Mouse (Mus musculus) lung, postnatal 25 days (tissue): ENCODE results near the gene Tmem237.
A peak's percentile ranks its signal among the peaks of the same experiment; 100 is the strongest.

Experiments
- DNase-seq: peaks from one replicate; pipeline ENCODE4 v3.0.0; 2022; ENCODE audit warnings: low spot score

Tmem237 gene

DNA sequence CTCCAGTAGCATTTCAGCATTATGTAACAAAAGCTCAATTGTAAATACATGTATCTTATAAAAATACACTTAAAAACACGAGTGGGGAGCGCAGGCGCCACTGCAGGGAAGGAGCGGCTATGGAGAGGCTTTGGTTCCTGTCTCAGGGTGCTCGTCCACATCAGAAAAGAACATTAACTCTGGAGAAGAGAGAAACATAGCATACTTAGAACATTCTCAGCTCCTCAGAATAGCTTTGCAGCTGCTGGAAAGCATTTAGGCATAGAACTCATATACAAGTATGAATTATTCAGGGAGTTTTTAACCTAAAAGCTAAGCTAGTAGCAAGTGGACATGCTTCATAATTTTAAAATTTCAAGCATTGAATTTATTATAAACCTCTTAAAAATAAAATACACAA, 19.2 kb downstream of the Tmem237 start:
- DNase-seq, result no peak

DNA sequence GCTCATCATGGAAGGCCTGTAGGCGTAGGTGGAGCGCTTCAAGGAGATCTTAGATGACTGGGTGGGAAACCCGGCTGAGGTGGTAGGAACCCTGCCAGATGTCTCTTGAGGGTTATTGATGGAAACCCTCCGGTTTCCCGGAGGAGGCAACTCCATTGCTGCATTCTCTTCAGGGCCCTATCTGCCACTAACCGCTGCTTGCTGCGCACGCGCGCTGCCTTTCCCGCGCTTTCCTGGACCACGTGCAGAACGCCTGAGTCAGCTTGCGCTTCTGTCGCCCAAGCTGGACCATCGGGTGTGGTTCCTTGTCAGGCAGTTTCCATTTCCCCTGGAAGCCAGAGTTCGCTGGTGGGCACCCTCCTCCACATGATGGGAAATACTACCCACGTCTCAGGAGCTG, 25.5 kb downstream of the Tmem237 start, which contains the start of gene C2cd6:
Gene C2cd6 (minus strand): TSS at position 196 of the 400 bp plus-strand sequence.
- DNase-seq, result no peak

DNA sequence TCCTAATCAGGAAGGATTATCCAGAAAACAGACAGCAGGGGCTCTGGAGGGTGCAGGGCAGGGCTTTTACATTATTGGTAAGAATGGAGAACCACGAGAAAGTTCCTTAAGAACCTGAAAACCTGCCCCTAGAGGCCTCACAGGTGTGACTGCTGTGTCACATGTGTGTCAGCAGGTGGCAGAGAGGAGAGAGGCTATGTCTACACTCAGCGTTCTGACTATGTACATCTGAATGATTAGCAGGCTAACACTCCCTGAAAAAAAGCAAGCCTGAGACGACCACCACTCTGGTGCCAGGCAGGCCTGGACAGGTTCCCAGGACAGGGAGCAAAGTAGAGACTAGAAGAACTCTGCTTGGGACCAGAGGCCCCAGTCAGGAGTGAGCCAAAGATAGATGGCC, 49.3 kb downstream of the Tmem237 start:
- peak; percentile 17 for DNase-seq

DNA sequence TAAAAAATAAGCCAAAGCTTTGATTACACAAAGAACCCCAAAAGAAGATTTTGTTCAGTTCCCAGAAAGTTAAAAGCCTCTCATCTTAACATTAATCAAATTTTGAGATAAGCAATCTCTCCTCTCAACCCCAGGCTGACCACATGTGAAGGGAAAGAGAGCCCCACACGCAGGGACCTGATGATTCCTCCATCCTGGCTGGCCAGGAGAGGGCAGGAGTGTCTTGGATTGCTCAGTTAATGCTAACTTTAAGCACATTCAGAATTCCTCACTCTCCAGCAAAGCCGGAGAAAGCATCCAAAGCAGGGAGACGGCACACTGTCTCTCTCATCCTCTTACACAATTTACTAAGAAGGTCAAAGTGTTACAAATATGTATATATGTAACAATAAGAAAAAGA, 52.2 kb downstream of the Tmem237 start:
- DNase-seq, result peak; percentile 8

DNA sequence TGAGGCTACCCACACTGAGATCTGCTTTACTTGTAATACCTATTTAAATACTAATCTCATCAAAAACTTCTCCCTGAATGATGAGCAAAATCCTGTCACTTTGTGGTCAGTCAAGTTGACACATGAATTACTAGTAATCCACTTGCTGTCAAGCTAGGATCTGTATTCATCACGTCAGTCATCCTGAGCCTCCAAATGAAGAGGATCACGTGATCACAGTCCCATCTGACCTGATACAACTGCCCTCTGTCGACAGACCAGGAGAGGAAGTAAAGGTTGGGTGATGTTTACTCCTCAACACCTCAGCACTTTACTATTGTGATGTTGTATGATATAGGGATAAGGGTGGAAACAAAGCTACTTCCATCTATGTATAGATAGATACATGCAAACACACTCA, 56.5 kb downstream of the Tmem237 start:
- DNase-seq, result no peak

DNA sequence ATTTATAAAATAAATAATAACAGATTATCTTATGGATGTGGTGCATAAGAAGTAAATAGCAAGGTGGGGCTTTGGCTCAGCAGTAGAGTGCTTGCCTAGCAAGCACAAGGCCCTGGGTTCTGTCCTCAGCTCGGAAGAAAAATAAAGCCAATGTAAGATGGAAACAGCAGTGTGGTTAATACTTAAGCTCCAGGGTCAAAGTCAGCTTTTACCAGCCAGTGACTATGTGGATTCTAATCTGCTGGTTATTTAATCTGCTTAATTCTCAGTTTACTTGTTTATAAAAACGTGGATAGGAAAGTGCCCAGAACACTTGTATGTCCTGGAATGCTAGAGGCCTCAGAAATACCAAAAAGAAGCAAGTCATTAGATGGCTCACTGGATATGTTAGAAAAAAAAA, 63.3 kb downstream of the Tmem237 start:
- DNase-seq, result no peak

DNA sequence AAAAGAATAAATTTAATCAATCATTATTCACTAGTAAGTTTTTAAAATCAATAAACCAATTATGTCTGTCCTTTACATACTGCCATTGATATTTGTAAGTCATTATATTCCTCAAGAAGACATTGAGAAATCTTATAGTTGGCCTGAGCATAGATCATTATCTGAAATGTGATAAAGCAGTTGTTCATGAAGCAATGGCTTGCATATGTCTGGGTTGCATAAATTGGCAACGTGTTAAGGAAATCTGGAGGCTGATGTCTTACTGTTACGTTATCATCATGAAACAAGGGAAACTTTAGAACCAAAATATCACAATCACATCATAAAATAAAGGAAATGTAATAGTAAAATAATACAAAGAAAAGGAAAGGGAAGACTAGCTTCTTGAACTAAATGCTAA, 68.9 kb downstream of the Tmem237 start:
- DNase-seq, result no peak
